Comparison of ENCODE assay signal across 8 mouse cellular contexts in genomic region chr19:37050643-37051345, GRCm38 (mm10).
DNase-seq lines count a peak whose midpoint lies in the region; ATAC-seq lines count a peak whose summit lies in the region.

No protein-coding gene starts in this region.

- H3K27ac ChIP-seq in forebrain, embryonic 13.5 days: no peak overlapping the region
- no peak overlapping the region for H3K27ac ChIP-seq in forebrain, embryonic 11.5 days (ENCODE audit: low read depth, low read length)

- no peaks in the 10 kb centered on the region for H3K36me3 ChIP-seq in forebrain, embryonic 13.5 days (ENCODE audit: poor library complexity, severe bottlenecking)
- no peaks in the 10 kb centered on the region for H3K36me3 ChIP-seq in forebrain, embryonic 11.5 days (ENCODE audit: control insufficient read depth, insufficient read depth, low read length)

- DNase-seq in forebrain, embryonic 11.5 days (ENCODE audit: low spot score): no peak
- DNase-seq in urinary bladder, postnatal 14 days (ENCODE audit: low spot score): peak; percentile 58
- DNase-seq in urinary bladder, postnatal 10 days (ENCODE audit: low spot score): no peak
- peak; percentile 51 for DNase-seq in embryo, embryonic 11.5 days (ENCODE audit: low read depth, low spot score)
- peak; percentile 50 for DNase-seq in induced T-regulatory cell, adult 2 months (ENCODE audit: low read depth)
- DNase-seq in lung, postnatal 14 days: peak; percentile 77
- peak; percentile 32 to 68 for DNase-seq in spleen, postnatal 10 days (ENCODE audit: low spot score in 2 of 2)

- WGBS in forebrain, embryonic 13.5 days: 78% methylated on average over 4 of the region's 4 CpGs
- 80% methylated on average over 4 of the region's 4 CpGs for WGBS in forebrain, embryonic 11.5 days

- no peak overlapping the region for H3K9ac ChIP-seq in forebrain, embryonic 13.5 days
- H3K9ac ChIP-seq in forebrain, embryonic 11.5 days (ENCODE audit: low read length): no peak overlapping the region

- no peak overlapping the region for H3K4me3 ChIP-seq in forebrain, embryonic 13.5 days
- no peak overlapping the region for H3K4me3 ChIP-seq in forebrain, embryonic 11.5 days (ENCODE audit: low read depth, low read length)

- H3K4me1 ChIP-seq in forebrain, embryonic 13.5 days: no peaks in the 10 kb centered on the region
- no peaks in the 10 kb centered on the region for H3K4me1 ChIP-seq in forebrain, embryonic 11.5 days (replicated peaks; ENCODE audit: control insufficient read depth, insufficient read depth, low read length)

- no peak overlapping the region for H3K4me2 ChIP-seq in forebrain, embryonic 13.5 days
- H3K4me2 ChIP-seq in forebrain, embryonic 11.5 days (ENCODE audit: low read depth, low read length, severe bottlenecking): no peak overlapping the region

- ATAC-seq in forebrain, embryonic 13.5 days: peak; percentile 61; the same call in 1 of the 2 replicates
- ATAC-seq in forebrain, embryonic 11.5 days (replicated peaks; ENCODE audit: low FRiP score): no peak

- H3K9me3 ChIP-seq in forebrain, embryonic 13.5 days (replicated peaks): no peaks in the 10 kb centered on the region
- H3K9me3 ChIP-seq in forebrain, embryonic 11.5 days (ENCODE audit: control insufficient read depth, low read length): no peaks in the 10 kb centered on the region

- H3K27me3 ChIP-seq in forebrain, embryonic 13.5 days: no peaks in the 10 kb centered on the region
- no peaks in the 10 kb centered on the region for H3K27me3 ChIP-seq in forebrain, embryonic 11.5 days (ENCODE audit: control insufficient read depth, insufficient read depth, low read length)

Comparison
In these comparisons a context has a peak if more than half of its experiments do, and no peak if none do; other contexts are left out.
1. DNase-seq: peak in urinary bladder, postnatal 14 days (single experiment), embryo, embryonic 11.5 days (single experiment), induced T-regulatory cell, adult 2 months (single experiment), lung, postnatal 14 days (single experiment) and spleen, postnatal 10 days (2 of 2); none in forebrain, embryonic 11.5 days (single experiment) and urinary bladder, postnatal 10 days (single experiment).